Mouse (Mus musculus) C2C12 (cell line): Measurements from ENCODE around the gene Pkdrej. TPM values are rescaled to one million over a fixed set of nuclear protein-coding genes. Genes with fewer than 3 reads are reported as not detected.

Source experiments
- H3K27me3 ChIP-seq: one replicate; pipeline ENCODE4 v1.6.1; 2011; ENCODE audit not compliant: control insufficient read depth, insufficient read depth, insufficient read length
- H3K36me3 ChIP-seq: one replicate; pipeline ENCODE4 v1.6.1; 2011; ENCODE audit not compliant: control insufficient read depth, insufficient read depth
- H3K4me3 ChIP-seq: one replicate; pipeline ENCODE4 v1.5.1; 2011; ENCODE audit warnings: mild to moderate bottlenecking, control low read depth; ENCODE audit not compliant: poor library complexity, insufficient read depth, severe bottlenecking
- H3K79me2 ChIP-seq: one replicate; pipeline ENCODE4 v1.6.1; 2011; ENCODE audit not compliant: control insufficient read depth, insufficient read depth
- H3K79me3 ChIP-seq: one replicate; pipeline ENCODE4 v1.6.1; 2011; ENCODE audit warnings: low read depth, control low read depth
- H3ac ChIP-seq: one replicate; pipeline ENCODE3; 2011; ENCODE audit warnings: low read depth; ENCODE audit not compliant: control insufficient read depth, insufficient read length
- CEBPB ChIP-seq: IDR thresholded peaks from one replicate; pipeline ENCODE4 v1.6.1; 2011; ENCODE audit warnings: low read depth, mild to moderate bottlenecking, control low read depth, moderate library complexity
- CTCF ChIP-seq: IDR thresholded peaks from one replicate; pipeline ENCODE4 v1.5.1; 2011; ENCODE audit not compliant: control insufficient read depth, insufficient read depth, insufficient read length
- FOSL1 ChIP-seq: IDR thresholded peaks from one replicate; pipeline ENCODE4 v1.8.0; 2011; ENCODE audit warnings: mild to moderate bottlenecking, low read length; ENCODE audit not compliant: poor library complexity, insufficient read depth, severe bottlenecking
- MAX ChIP-seq: IDR thresholded peaks from one replicate; pipeline ENCODE4 v1.6.1; 2011; ENCODE audit warnings: mild to moderate bottlenecking, control low read depth
- MYOD1 ChIP-seq: IDR thresholded peaks from one replicate; pipeline ENCODE4 v1.6.1; 2011; ENCODE audit warnings: low read depth; ENCODE audit not compliant: control insufficient read depth, insufficient read length
- MYOG ChIP-seq: IDR thresholded peaks from one replicate; pipeline ENCODE4 v1.6.1; 2011; ENCODE audit not compliant: control insufficient read depth, insufficient read length; ENCODE audit errors: extremely low read depth
- USF1 ChIP-seq: IDR thresholded peaks from one replicate; pipeline ENCODE4 v1.6.1; 2011; ENCODE audit warnings: low read depth, mild to moderate bottlenecking, control low read depth, moderate library complexity
- polyA plus RNA-seq: library from polyadenylated mRNA; unstranded; fragments of >200 nt; fragmentation: generic; extraction: Trizol; gene quantifications from one replicate; pipeline ENCODE4 v1.2.1, GENCODE M21; 2012; ENCODE audit warnings: missing spikeins

Gene Pkdrej
- polyA plus RNA-seq, 1 experiment: not detected

DNA sequence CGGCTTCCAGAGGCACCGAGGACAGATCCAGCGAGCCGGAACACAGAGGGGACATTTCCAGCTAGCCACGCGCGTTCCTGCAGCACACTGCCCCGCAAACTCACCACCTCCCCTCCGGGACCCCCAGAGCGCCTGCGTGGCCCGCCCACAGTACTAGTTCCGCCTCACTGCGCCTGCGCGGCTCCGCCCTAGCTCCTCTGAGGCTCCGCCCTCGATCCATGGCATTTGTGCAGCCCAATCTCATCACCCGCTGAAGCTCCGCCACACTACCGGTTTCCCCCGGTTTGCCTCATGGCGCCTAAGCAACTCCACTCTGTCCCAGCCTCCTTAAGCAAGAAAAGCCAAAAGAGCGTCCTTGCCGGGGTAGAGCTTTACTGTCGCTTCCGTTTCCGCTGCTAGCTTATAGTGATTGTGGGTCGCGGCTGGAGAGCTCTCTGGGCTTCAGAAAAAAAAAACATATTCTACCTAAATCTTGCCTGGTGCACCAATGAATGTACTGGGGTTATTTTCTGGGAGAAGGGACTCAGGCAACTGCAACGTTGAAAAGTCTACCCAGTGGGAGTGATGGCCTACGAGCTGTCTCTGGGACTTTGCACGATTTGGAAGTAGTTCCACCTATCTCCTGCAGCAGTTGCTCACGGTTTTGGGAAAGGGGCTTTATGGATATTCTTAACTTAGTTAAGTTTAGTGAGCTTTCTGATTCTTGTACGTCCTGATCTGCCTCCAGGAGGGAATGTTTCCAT, 9.8 kb downstream of the Pkdrej start, which contains the start of gene Cdpf1:
Gene Cdpf1 (minus strand): TSS at position 163 of the 743 bp plus-strand sequence.
- Histone ChIP-seq H3K79me2 (no peaks in the 10 kb centered on the region), H3K27me3 (peaks cover 30% of the 10 kb centered on the region), H3K36me3 (no peaks in the 10 kb centered on the region), H3K79me3 (no peaks in the 10 kb centered on the region), H3ac (peak within 1 kb of the TSS; percentile 82), H3K4me3 (peak within 1 kb of the TSS; percentile 62)
- no peak for TF ChIP-seq CEBPB
- TF ChIP-seq CTCF: no peak
- peak; percentile 55 for TF ChIP-seq MAX

DNA sequence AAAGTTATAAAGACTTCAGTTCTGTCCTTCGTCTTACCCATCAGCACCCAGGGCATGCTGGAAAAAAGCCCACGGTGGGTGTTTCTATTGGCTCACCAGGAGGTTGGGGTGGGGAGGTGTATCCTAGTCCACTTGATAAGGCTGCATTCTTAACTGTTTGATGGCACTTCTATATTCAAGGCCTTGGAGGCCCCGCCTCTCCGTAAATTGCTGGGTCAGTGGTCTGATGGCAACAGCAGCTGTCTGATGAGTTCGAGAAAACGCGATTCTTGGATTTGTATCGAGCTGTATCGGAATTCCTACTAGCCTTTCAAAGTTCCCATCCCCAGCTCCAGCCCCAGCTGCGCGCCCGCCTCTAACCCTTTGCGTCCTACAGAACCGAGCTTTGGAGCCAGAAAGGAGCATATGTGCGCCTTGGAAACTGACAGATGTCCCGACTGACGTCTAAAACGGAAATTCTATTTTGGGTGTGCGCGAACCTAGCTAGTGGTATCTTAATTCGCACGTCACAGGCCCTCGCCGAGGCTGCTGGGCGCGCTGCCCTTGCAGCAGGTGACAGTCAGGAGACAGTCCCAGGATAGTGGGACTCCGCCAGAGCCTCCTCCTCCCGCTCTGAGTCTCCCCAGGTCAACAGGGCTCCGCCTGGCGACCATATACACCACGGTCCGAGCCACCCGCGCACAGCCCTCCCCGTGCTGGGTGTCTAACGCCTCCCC, 10.6 kb downstream of the Pkdrej start:
- TF ChIP-seq CEBPB (no peak), MYOD1 (peak; percentile 22), MYOG (no peak)
- Histone ChIP-seq H3ac (peak overlapping the region; percentile 82), H3K79me2 (no peaks in the 10 kb centered on the region), H3K4me3 (peak overlapping the region; percentile 62), H3K36me3 (no peaks in the 10 kb centered on the region), H3K79me3 (no peaks in the 10 kb centered on the region), H3K27me3 (peaks cover 22% of the 10 kb centered on the region)

DNA sequence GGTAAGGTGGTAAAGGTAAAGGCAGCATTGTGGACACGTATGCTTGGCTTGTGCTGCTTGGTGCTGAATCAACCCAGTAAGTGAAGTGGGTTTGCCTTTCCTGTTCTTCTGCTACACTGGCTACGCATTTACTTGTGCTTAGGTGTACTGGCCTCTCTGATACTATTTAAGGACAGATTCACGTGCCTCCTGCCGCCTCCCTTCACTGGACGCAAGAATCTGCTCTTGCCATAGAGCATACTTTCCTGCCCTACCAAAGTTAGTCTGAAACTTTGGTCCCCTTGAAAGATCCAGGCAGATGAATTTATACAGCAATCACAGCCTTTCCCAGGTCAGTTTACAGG, 11.1 kb downstream of the Pkdrej start:
- Histone ChIP-seq H3K27me3 (peaks cover 17% of the 10 kb centered on the region), H3K4me3 (no peak overlapping the region), H3ac (no peak overlapping the region), H3K36me3 (no peaks in the 10 kb centered on the region), H3K79me2 (no peaks in the 10 kb centered on the region), H3K79me3 (no peaks in the 10 kb centered on the region)
- no peak for TF ChIP-seq MYOG
- TF ChIP-seq CTCF: no peak
- no peak for TF ChIP-seq MAX
- TF ChIP-seq USF1: no peak
- no peak for TF ChIP-seq FOSL1
- TF ChIP-seq MYOD1: no peak
- TF ChIP-seq CEBPB: no peak

DNA sequence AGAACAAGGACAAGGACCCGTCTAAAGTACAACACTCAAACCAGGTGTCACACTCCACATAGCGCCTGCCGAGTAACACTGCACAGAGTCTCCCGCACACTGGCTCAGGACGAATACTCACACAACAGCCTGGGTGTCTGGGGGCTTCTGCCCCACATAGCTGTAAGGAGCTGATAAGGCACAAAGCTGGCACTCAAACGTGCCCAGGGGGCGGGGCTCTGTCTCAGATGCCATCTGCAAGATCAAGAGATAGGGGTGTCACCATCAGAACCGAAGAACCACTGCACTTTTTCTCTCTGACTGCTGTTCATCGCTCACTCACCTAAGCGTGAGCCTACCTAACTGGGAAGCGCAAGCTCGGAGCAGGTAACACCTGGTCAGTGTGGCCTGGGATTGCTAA, 12.4 kb downstream of the Pkdrej start:
- H3K36me3 ChIP-seq: no peaks in the 10 kb centered on the region
- peaks cover 18% of the 10 kb centered on the region for H3K27me3 ChIP-seq
- H3K4me3 ChIP-seq: no peak overlapping the region
- H3ac ChIP-seq: no peak overlapping the region
- TF ChIP-seq FOSL1 (no peak), MAX (no peak), MYOD1 (no peak), CTCF (no peak), USF1 (no peak), CEBPB (no peak), MYOG (no peak)
- H3K79me2 ChIP-seq: no peaks in the 10 kb centered on the region
- no peaks in the 10 kb centered on the region for H3K79me3 ChIP-seq

DNA sequence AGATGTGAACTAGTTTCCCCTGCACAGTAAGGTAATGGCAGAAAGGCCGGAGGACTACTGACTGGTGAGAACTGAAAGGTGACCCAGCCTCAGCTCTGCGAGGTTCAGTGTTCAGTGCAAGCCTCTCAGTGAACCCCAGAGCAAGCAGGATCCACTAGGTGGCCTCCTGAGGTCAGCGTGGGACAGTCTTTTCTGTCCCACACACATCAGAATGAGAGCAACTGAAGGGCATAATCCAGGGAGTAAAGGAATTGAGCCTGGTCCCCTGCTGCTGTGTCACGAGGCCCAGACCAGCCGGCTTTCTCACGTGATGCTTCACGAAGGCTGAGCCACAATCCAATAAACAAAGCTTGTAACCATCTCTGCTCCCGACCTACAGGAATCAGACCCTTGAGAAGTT, 13.1 kb downstream of the Pkdrej start:
- H3ac ChIP-seq: no peak overlapping the region
- H3K79me3 ChIP-seq: no peaks in the 10 kb centered on the region
- no peaks in the 10 kb centered on the region for H3K79me2 ChIP-seq
- no peak overlapping the region for H3K4me3 ChIP-seq
- H3K27me3 ChIP-seq: peaks cover 20% of the 10 kb centered on the region
- no peak for TF ChIP-seq MYOG
- TF ChIP-seq MYOD1: no peak
- no peak for TF ChIP-seq USF1
- TF ChIP-seq FOSL1: no peak
- TF ChIP-seq CEBPB: no peak
- TF ChIP-seq CTCF: no peak
- no peak for TF ChIP-seq MAX
- H3K36me3 ChIP-seq: no peaks in the 10 kb centered on the region

DNA sequence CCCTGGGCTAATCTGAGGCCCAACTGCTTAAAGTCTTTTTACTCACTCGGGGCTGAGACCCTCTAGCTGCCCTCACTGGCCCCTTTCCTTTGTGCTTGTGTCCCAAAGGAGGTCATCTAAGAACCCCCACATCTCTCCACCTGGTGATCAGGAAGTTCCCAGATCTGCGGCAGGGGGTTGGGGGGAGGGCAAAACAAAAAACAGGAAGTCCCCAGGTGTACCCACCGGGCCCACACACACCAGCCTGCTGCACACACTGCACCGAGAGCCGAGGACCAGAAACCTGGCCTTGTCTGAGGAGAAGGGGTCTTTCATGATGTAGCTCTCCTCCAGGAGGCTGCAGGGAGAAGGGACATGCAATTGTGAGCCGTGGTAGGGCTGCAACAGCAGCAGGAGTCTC, 13.5 kb downstream of the Pkdrej start:
- no peaks in the 10 kb centered on the region for H3K79me3 ChIP-seq
- H3K36me3 ChIP-seq: no peaks in the 10 kb centered on the region
- H3K79me2 ChIP-seq: no peaks in the 10 kb centered on the region
- TF ChIP-seq MAX (no peak), CEBPB (no peak), CTCF (no peak), FOSL1 (no peak), MYOD1 (no peak), MYOG (no peak), USF1 (no peak)
- H3ac ChIP-seq: no peak overlapping the region
- no peak overlapping the region for H3K4me3 ChIP-seq
- peaks cover 21% of the 10 kb centered on the region for H3K27me3 ChIP-seq
